Mouse (Mus musculus) forebrain, embryonic 11.5 days (tissue): ENCODE data around the gene Naa15. TPM values are rescaled to one million over a fixed set of nuclear protein-coding genes. Genes with fewer than 3 reads are reported as not detected.

ENCODE experiments used
- ATAC-seq: fragments of 200-750 bp; cut with Nextera tagmentation; replicated peaks from 2 replicates; pipeline ENCODE4 v1.8.0; 2017; ENCODE audit warnings: moderate TSS enrichment; ENCODE audit not compliant: low FRiP score
- DNase-seq: peaks from one replicate; pipeline ENCODE4 v3.0.0-alpha.2; 2017; ENCODE audit warnings: low spot score
- H3K27ac ChIP-seq: fragments of 300-500 bp; sonication (generic); 2 replicates; pipeline ENCODE4 v1.5.1; 2014; ENCODE audit warnings: low read depth, low read length
- H3K27me3 ChIP-seq: fragments of 300-500 bp; sonication (generic); 2 replicates; pipeline ENCODE4 v1.6.1; 2014; ENCODE audit warnings: mild to moderate bottlenecking, low read length, mixed read lengths; ENCODE audit not compliant: control insufficient read depth, insufficient read depth
- H3K36me3 ChIP-seq: fragments of 300-500 bp; sonication (generic); 2 replicates; pipeline ENCODE4 v1.6.1; 2014; ENCODE audit warnings: mild to moderate bottlenecking, low read length, moderate library complexity, mixed read lengths; ENCODE audit not compliant: control insufficient read depth, insufficient read depth
- H3K4me1 ChIP-seq: fragments of 300-500 bp; sonication (generic); replicated peaks from 2 replicates; pipeline ENCODE4 v1.6.1; 2014; ENCODE audit warnings: low read length, mixed read lengths; ENCODE audit not compliant: control insufficient read depth, insufficient read depth
- H3K4me2 ChIP-seq: fragments of 300-500 bp; sonication (generic); 2 replicates; pipeline ENCODE4 v1.6.1; 2014; ENCODE audit warnings: low read depth, mild to moderate bottlenecking, low read length, moderate library complexity, mixed read lengths; ENCODE audit not compliant: severe bottlenecking
- H3K4me3 ChIP-seq: fragments of 300-500 bp; sonication (generic); 2 replicates; pipeline ENCODE4 v1.5.1; 2014; ENCODE audit warnings: low read depth, low read length
- H3K9ac ChIP-seq: fragments of 300-500 bp; sonication (generic); 2 replicates; pipeline ENCODE4 v1.6.1; 2014; ENCODE audit warnings: low read length
- H3K9me3 ChIP-seq: fragments of 300-500 bp; sonication (generic); 2 replicates; pipeline ENCODE4 v1.6.1; 2016; ENCODE audit warnings: low read length, mixed read lengths; ENCODE audit not compliant: control insufficient read depth
- WGBS: fragments of 180-500 bp; shearing (Covaris S2); extraction: QIAGEN DNeasy Blood & Tissue Kit; methylation state at CpG from one replicate; pipeline ENCODE4 v1.1.7; 2014; 5-methylcytosine and 5-hydroxymethylcytosine counted together
- polyA plus RNA-seq: library from polyadenylated mRNA; unstranded; fragments of >200 nt; fragmentation: Nextera tagmentation; extraction: Ambion mirVana; gene quantifications from 2 replicates; pipeline ENCODE4 v1.2.1, GENCODE M21; 2014

Gene Naa15
- polyA plus RNA-seq, 1 experiment from 2014 or later = 62.6 TPM

GRCm38 (mm10) chr3:51518763-51519121 is 103.8 kb downstream of the Naa15 start:
- 74% methylated on average over 8 of the region's 8 CpGs for WGBS
- no peaks in the 10 kb centered on the region; the same call in 1 of the 2 replicates for H3K36me3 ChIP-seq

GRCm38 (mm10) chr3:51521262-51521661 is 106.3 kb downstream of the Naa15 start:
- no peak overlapping the region for H3K4me2 ChIP-seq
- no peaks in the 10 kb centered on the region for H3K9me3 ChIP-seq
- DNase-seq = no peak
- H3K36me3 ChIP-seq = peaks cover 3% of the 10 kb centered on the region; the same call in 1 of the 2 replicates
- no peaks in the 10 kb centered on the region for H3K4me1 ChIP-seq
- WGBS = 95% methylated on average over 14 of the region's 14 CpGs
- H3K4me3 ChIP-seq = no peak overlapping the region
- no peak overlapping the region for H3K9ac ChIP-seq
- no peak overlapping the region for H3K27ac ChIP-seq
- no peaks in the 10 kb centered on the region for H3K27me3 ChIP-seq
- ATAC-seq = no peak

More at GRCm38 (mm10) chr3:51518763-51519121, 103.8 kb downstream of the Naa15 start:
- ATAC-seq (no peak), DNase-seq (no peak)
- no peaks in the 10 kb centered on the region for H3K4me1 ChIP-seq
- no peak overlapping the region for H3K9ac ChIP-seq
- no peaks in the 10 kb centered on the region for H3K9me3 ChIP-seq
- no peak overlapping the region for H3K27ac ChIP-seq
- no peak overlapping the region for H3K4me3 ChIP-seq
- no peaks in the 10 kb centered on the region for H3K27me3 ChIP-seq
- no peak overlapping the region for H3K4me2 ChIP-seq

GRCm38 (mm10) chr3:51525186-51525785 is 110.3 kb downstream of the Naa15 start:
- H3K27me3 ChIP-seq = no peaks in the 10 kb centered on the region
- H3K9ac ChIP-seq = no peak overlapping the region
- no peak overlapping the region for H3K27ac ChIP-seq
- H3K9me3 ChIP-seq = no peaks in the 10 kb centered on the region
- no peaks in the 10 kb centered on the region for H3K4me1 ChIP-seq
- no peak overlapping the region for H3K4me3 ChIP-seq
- peaks cover 3% of the 10 kb centered on the region; the same call in 1 of the 2 replicates for H3K36me3 ChIP-seq
- no peak overlapping the region for H3K4me2 ChIP-seq
- no peak for ATAC-seq
- no peak for DNase-seq
- WGBS = 89% methylated on average over 16 of the region's 16 CpGs

Other genes starting within 250 kb of the Naa15 start
- gene Noct, start 190.7 kb upstream of the Naa15 start, polyA plus RNA-seq = 14.7 and 15.2 TPM in 2 replicates
- gene Elf2, start 74.5 kb upstream of the Naa15 start, polyA plus RNA-seq = 46.7 and 48.3 TPM in 2 replicates
- 5.2 and 8.4 TPM in 2 replicates for gene Mgarp, start 18.4 kb upstream of the Naa15 start, polyA plus RNA-seq
- gene Ndufc1, start 6.2 kb upstream of the Naa15 start, polyA plus RNA-seq = 628 and 672 TPM in 2 replicates
- 14.4 and 14.8 TPM in 2 replicates for gene Rab33b, start 68.8 kb downstream of the Naa15 start, polyA plus RNA-seq
- 4.3 and 4.6 TPM in 2 replicates for gene Setd7, start 145.7 kb downstream of the Naa15 start, polyA plus RNA-seq
- 0.28 TPM in 1 of 2 replicates, not detected in the other for gene Mgst2, start 245.2 kb downstream of the Naa15 start, polyA plus RNA-seq